Mouse (Mus musculus) heart, embryonic 13.5 days (tissue): ENCODE measurements around the gene Usp38. TPM values are rescaled to one million over a fixed set of nuclear protein-coding genes. Genes with fewer than 3 reads are reported as not detected.
"Not testable (repeated sequence)": the region's sequence is repeated elsewhere in the genome, so short reads cannot be mapped to it uniquely, and the experiment has no call there.

Experiments
- ATAC-seq: fragments of 200-750 bp; cut with Nextera tagmentation; 2 replicates; pipeline ENCODE4 v1.8.0; 2017; ENCODE audit warnings: moderate TSS enrichment; ENCODE audit not compliant: insufficient number of reproducible peaks, low FRiP score, low TSS enrichment; ENCODE audit errors: extremely low read depth
- H3K27ac ChIP-seq: fragments of 300-500 bp; sonication (generic); replicated peaks from 2 replicates; pipeline ENCODE4 v1.5.1; 2015; ENCODE audit warnings: moderate library complexity, mild to moderate bottlenecking, inconsistent platforms
- H3K27me3 ChIP-seq: fragments of 300-500 bp; sonication (generic); replicated peaks from 2 replicates; pipeline ENCODE4 v1.6.1; 2015; ENCODE audit warnings: mild to moderate bottlenecking, inconsistent platforms
- H3K36me3 ChIP-seq: fragments of 300-500 bp; sonication (generic); 2 replicates; pipeline ENCODE4 v1.6.1; 2015; ENCODE audit warnings: mild to moderate bottlenecking, inconsistent platforms
- H3K4me1 ChIP-seq: fragments of 300-500 bp; sonication (generic); 2 replicates; pipeline ENCODE4 v1.6.1; 2015; ENCODE audit warnings: inconsistent platforms
- H3K4me2 ChIP-seq: fragments of 300-500 bp; sonication (generic); 2 replicates; pipeline ENCODE4 v1.6.1; 2015; ENCODE audit warnings: inconsistent platforms, mild to moderate bottlenecking, moderate library complexity
- H3K4me3 ChIP-seq: fragments of 300-500 bp; sonication (generic); 2 replicates; pipeline ENCODE4 v1.5.1; 2015; ENCODE audit warnings: moderate library complexity, mild to moderate bottlenecking, inconsistent platforms
- H3K9ac ChIP-seq: fragments of 300-500 bp; sonication (generic); 2 replicates; pipeline ENCODE4 v1.6.1; 2015; ENCODE audit warnings: inconsistent platforms, mild to moderate bottlenecking, moderate library complexity
- H3K9me3 ChIP-seq: fragments of 300-500 bp; sonication (generic); 2 replicates; pipeline ENCODE4 v1.6.1; 2016; ENCODE audit warnings: inconsistent platforms
- WGBS: fragments of 180-500 bp; shearing (Covaris S2); methylation state at CpG from one replicate; pipeline ENCODE4 v1.1.7; 2015; ENCODE audit warnings: mixed read lengths; 5-methylcytosine and 5-hydroxymethylcytosine counted together
- polyA plus RNA-seq: library from polyadenylated mRNA; unstranded; fragments of >200 nt; fragmentation: Nextera tagmentation; extraction: Ambion mirVana; gene quantifications from 2 replicates; pipeline ENCODE4 v1.2.1, GENCODE M21; 2015

Usp38 gene
- 13.3 and 13.7 TPM in 2 replicates for polyA plus RNA-seq

GRCm38 (mm10) chr8:81014789-81015699 is at the start of gene Usp38:
Gene Usp38 (minus strand): TSS chr8:81014928.
- H3K9me3 ChIP-seq: no peaks in the 10 kb centered on the region
- peak within 1 kb of the TSS; percentile 95 for H3K27ac ChIP-seq
- H3K36me3 ChIP-seq: peaks cover 13% of the 10 kb centered on the region; the same call in 1 of the 2 replicates
- peak within 1 kb of the TSS; percentile 97 for H3K4me3 ChIP-seq
- peak within 1 kb of the TSS; percentile 94 for H3K9ac ChIP-seq
- WGBS: 2% methylated on average over 57 of the region's 57 CpGs
- no peaks in the 10 kb centered on the region for H3K27me3 ChIP-seq
- H3K4me1 ChIP-seq: peaks cover 43% of the 10 kb centered on the region
- H3K4me2 ChIP-seq: peak within 1 kb of the TSS; percentile 99
- ATAC-seq: peak; percentile 95

GRCm38 (mm10) chr8:81062566-81062965 is 47.8 kb upstream of the Usp38 start:
- no peaks in the 10 kb centered on the region for H3K27me3 ChIP-seq
- no peak for ATAC-seq
- H3K9me3 ChIP-seq: no peaks in the 10 kb centered on the region
- no peak overlapping the region for H3K4me3 ChIP-seq
- 52% methylated on average over 3 of the region's 3 CpGs for WGBS
- H3K9ac ChIP-seq: no peak overlapping the region
- no peak overlapping the region for H3K27ac ChIP-seq
- H3K4me1 ChIP-seq: peaks cover 11% of the 10 kb centered on the region
- no peaks in the 10 kb centered on the region for H3K36me3 ChIP-seq
- no peak overlapping the region for H3K4me2 ChIP-seq

GRCm38 (mm10) chr8:81061950-81062349 is 47.2 kb upstream of the Usp38 start:
- no peaks in the 10 kb centered on the region for H3K36me3 ChIP-seq
- H3K27ac ChIP-seq: no peak overlapping the region
- no peak overlapping the region for H3K4me2 ChIP-seq
- no peak overlapping the region for H3K9ac ChIP-seq
- H3K9me3 ChIP-seq: no peaks in the 10 kb centered on the region
- H3K4me1 ChIP-seq: peaks cover 12% of the 10 kb centered on the region
- no peaks in the 10 kb centered on the region for H3K27me3 ChIP-seq
- no peak overlapping the region for H3K4me3 ChIP-seq
- no peak for ATAC-seq
- 25% methylated on average over 3 of the region's 3 CpGs for WGBS

- Histone ChIP-seq H3K9ac (no peak overlapping the region), H3K36me3 (no peaks in the 10 kb centered on the region), H3K9me3 (no peaks in the 10 kb centered on the region), H3K4me3 (no peak overlapping the region), H3K4me2 (no peak overlapping the region), H3K4me1 (no peaks in the 10 kb centered on the region), H3K27me3 (no peaks in the 10 kb centered on the region), H3K27ac (no peak overlapping the region)
- ATAC-seq: no peak
- WGBS: 42% methylated on average over 3 of the region's 3 CpGs
Observed at GRCm38 (mm10) chr8:81044201-81044600, 29.5 kb upstream of the Usp38 start.

- WGBS: 25% methylated on average over 2 of the region's 2 CpGs
- peaks cover 23% of the 10 kb centered on the region for H3K9me3 ChIP-seq
- H3K27ac ChIP-seq: no peak overlapping the region
- no peak for ATAC-seq
- H3K36me3 ChIP-seq: no peaks in the 10 kb centered on the region
- no peaks in the 10 kb centered on the region for H3K4me1 ChIP-seq
- H3K4me3 ChIP-seq: no peak overlapping the region
- no peak overlapping the region for H3K9ac ChIP-seq
- no peak overlapping the region for H3K4me2 ChIP-seq
- H3K27me3 ChIP-seq: no peaks in the 10 kb centered on the region
Observed at GRCm38 (mm10) chr8:81027991-81028390, 13.3 kb upstream of the Usp38 start.

- H3K4me3 ChIP-seq, H3K36me3 ChIP-seq, H3K27me3 ChIP-seq, ATAC-seq, H3K27ac ChIP-seq, H3K9ac ChIP-seq, H3K4me2 ChIP-seq, H3K9me3 ChIP-seq: not testable (repeated sequence)
- 88% methylated on average over 8 of the region's 8 CpGs for WGBS
- H3K4me1 ChIP-seq: peaks cover 19% of the 10 kb centered on the region
Observed at GRCm38 (mm10) chr8:81017548-81017947, 2.8 kb upstream of the Usp38 start.

GRCm38 (mm10) chr8:81013811-81014530 is 757 bp downstream of the Usp38 start:
- Histone ChIP-seq H3K4me1 (peaks cover 43% of the 10 kb centered on the region), H3K9ac (peak overlapping the region; percentile 94), H3K27me3 (no peaks in the 10 kb centered on the region), H3K9me3 (no peaks in the 10 kb centered on the region), H3K4me2 (peak overlapping the region; percentile 99), H3K27ac (peak overlapping the region; percentile 90), H3K4me3 (peak overlapping the region; percentile 97), H3K36me3 (peaks cover 24% of the 10 kb centered on the region)
- under 1% methylated on average over 45 of the region's 45 CpGs for WGBS
- ATAC-seq: no peak

GRCm38 (mm10) chr8:81012699-81013098 is 2.0 kb downstream of the Usp38 start:
- Histone ChIP-seq H3K9ac (peak overlapping the region; percentile 94), H3K27ac (no peak overlapping the region), H3K36me3 (peaks cover 36% of the 10 kb centered on the region), H3K4me2 (peak overlapping the region; percentile 99), H3K4me3 (peak overlapping the region; percentile 97), H3K9me3 (no peaks in the 10 kb centered on the region), H3K4me1 (peaks cover 43% of the 10 kb centered on the region), H3K27me3 (no peaks in the 10 kb centered on the region)
- ATAC-seq: no peak
- WGBS: 50% methylated on average over 2 of the region's 2 CpGs

GRCm38 (mm10) chr8:81012031-81012560 is 2.6 kb downstream of the Usp38 start:
- H3K36me3 ChIP-seq: peaks cover 42% of the 10 kb centered on the region
- H3K27ac ChIP-seq: no peak overlapping the region
- H3K4me1 ChIP-seq: peaks cover 43% of the 10 kb centered on the region
- no peak for ATAC-seq
- H3K4me3 ChIP-seq: peak overlapping the region; percentile 97
- peak overlapping the region; percentile 99 for H3K4me2 ChIP-seq
- H3K9me3 ChIP-seq: no peaks in the 10 kb centered on the region
- WGBS: 67% methylated on average over 4 of the region's 4 CpGs
- H3K27me3 ChIP-seq: no peaks in the 10 kb centered on the region
- peak overlapping the region; percentile 20; the same call in 1 of the 2 replicates for H3K9ac ChIP-seq

- Histone ChIP-seq H3K27ac (no peak overlapping the region), H3K4me1 (peaks cover 38% of the 10 kb centered on the region), H3K27me3 (no peaks in the 10 kb centered on the region), H3K4me3 (no peak overlapping the region), H3K36me3 (peaks cover 56% of the 10 kb centered on the region), H3K4me2 (peak overlapping the region; percentile 99), H3K9ac (no peak overlapping the region), H3K9me3 (no peaks in the 10 kb centered on the region)
- 83% methylated on average over 5 of the region's 5 CpGs for WGBS
- no peak for ATAC-seq
Observed at GRCm38 (mm10) chr8:81010386-81010785, 4.3 kb downstream of the Usp38 start.

GRCm38 (mm10) chr8:81005114-81005513 is 9.6 kb downstream of the Usp38 start:
- peaks cover 84% of the 10 kb centered on the region for H3K36me3 ChIP-seq
- no peaks in the 10 kb centered on the region for H3K9me3 ChIP-seq
- WGBS: 67% methylated on average over 1 of the region's 1 CpGs
- H3K27ac ChIP-seq: no peak overlapping the region
- no peak for ATAC-seq
- peaks cover under 1% of the 10 kb centered on the region; the same call in 1 of the 2 replicates for H3K4me1 ChIP-seq
- no peak overlapping the region for H3K9ac ChIP-seq
- no peak overlapping the region for H3K4me2 ChIP-seq
- H3K4me3 ChIP-seq: no peak overlapping the region
- no peaks in the 10 kb centered on the region for H3K27me3 ChIP-seq
